Mouse (Mus musculus): ENCODE results near the gene Lag3. TPM values are rescaled to one million over a fixed set of nuclear protein-coding genes. Genes with fewer than 3 reads are reported as not detected.

Gene Lag3
- polyA plus RNA-seq, 1 experiment from 2014 or later = 2.3 TPM

- H3K36me3 ChIP-seq (ENCODE audit: control insufficient read depth, insufficient read depth, low read length) = no peaks in the 10 kb centered on the region; the same call in 1 of the 2 replicates
- H3K9me3 ChIP-seq (ENCODE audit: control insufficient read depth, low read length) = no peaks in the 10 kb centered on the region
- peak within 1 kb of the TSS; percentile 90 for H3K4me2 ChIP-seq (ENCODE audit: low read depth, low read length, severe bottlenecking)
- H3K4me1 ChIP-seq (replicated peaks; ENCODE audit: control insufficient read depth, insufficient read depth, low read length) = peaks cover 23% of the 10 kb centered on the region
- under 1% methylated on average over 85 of the region's 86 CpGs for WGBS
- H3K27me3 ChIP-seq (ENCODE audit: control insufficient read depth, insufficient read depth, low read length) = no peaks in the 10 kb centered on the region; the same call in none of the 2 replicates
- peak; percentile 87 for ATAC-seq (replicated peaks; ENCODE audit: low FRiP score)
- H3K27ac ChIP-seq (ENCODE audit: low read depth, low read length) = peak within 1 kb of the TSS; percentile 88
- DNase-seq (ENCODE audit: low spot score) = peak; percentile 93
- peak within 1 kb of the TSS; percentile 98 for H3K9ac ChIP-seq (ENCODE audit: low read length)
- H3K4me3 ChIP-seq (ENCODE audit: low read depth, low read length) = peak within 1 kb of the TSS; percentile 81
These were observed 54.3 kb downstream of the Lag3 start, which contains the start of gene P3h3 for GRCm38 (mm10) chr6:124856916-124857839. P3h3 (minus strand) TSS chr6:124857752.

DNA sequence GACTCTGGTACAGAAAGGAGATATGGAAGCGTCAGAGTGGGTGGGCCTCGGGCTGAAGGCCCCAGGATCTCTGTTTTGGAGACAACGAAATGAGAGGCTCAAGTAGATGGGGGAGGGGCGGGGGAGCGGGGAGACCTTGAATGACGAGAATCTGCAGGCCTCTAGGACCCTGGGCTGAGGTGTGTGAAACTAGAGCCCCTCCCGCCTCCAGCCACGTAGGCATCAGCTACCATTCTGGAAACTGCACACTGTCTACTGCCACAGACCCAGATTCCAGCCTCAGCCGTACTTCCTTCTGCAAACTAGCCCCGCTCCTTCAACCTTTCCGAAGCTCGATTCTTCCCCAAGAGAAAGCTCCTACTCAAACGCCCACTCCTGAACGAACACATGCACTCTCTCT, 55.2 kb downstream of the Lag3 start:
- H3K27me3 ChIP-seq (ENCODE audit: control insufficient read depth, insufficient read depth, low read length) = no peaks in the 10 kb centered on the region; the same call in none of the 2 replicates
- peaks cover 18% of the 10 kb centered on the region for H3K4me1 ChIP-seq (replicated peaks; ENCODE audit: control insufficient read depth, insufficient read depth, low read length)

GRCm38 (mm10) chr6:124854647-124855046, 56.9 kb downstream of the Lag3 start:
- no peak overlapping the region for H3K9ac ChIP-seq (ENCODE audit: low read length)
- H3K27me3 ChIP-seq (ENCODE audit: control insufficient read depth, insufficient read depth, low read length) = no peaks in the 10 kb centered on the region; the same call in none of the 2 replicates
- H3K9me3 ChIP-seq (ENCODE audit: control insufficient read depth, low read length) = no peaks in the 10 kb centered on the region
- H3K36me3 ChIP-seq (ENCODE audit: control insufficient read depth, insufficient read depth, low read length) = no peaks in the 10 kb centered on the region; the same call in 1 of the 2 replicates
- 81% methylated on average over 12 of the region's 12 CpGs for WGBS
- H3K4me3 ChIP-seq (ENCODE audit: low read depth, low read length) = no peak overlapping the region
- ATAC-seq (replicated peaks; ENCODE audit: low FRiP score) = no peak
- H3K4me1 ChIP-seq (replicated peaks; ENCODE audit: control insufficient read depth, insufficient read depth, low read length) = peaks cover 10% of the 10 kb centered on the region; the same call in 1 of the 2 replicates
- peak; percentile 14 for DNase-seq (ENCODE audit: low spot score)
- H3K4me2 ChIP-seq (ENCODE audit: low read depth, low read length, severe bottlenecking) = no peak overlapping the region
- no peak overlapping the region for H3K27ac ChIP-seq (ENCODE audit: low read depth, low read length)

More for the DNA sequence above, 55.2 kb downstream of the Lag3 start:
- peak overlapping the region; percentile 81 for H3K4me3 ChIP-seq (ENCODE audit: low read depth, low read length)
- H3K9me3 ChIP-seq (ENCODE audit: control insufficient read depth, low read length) = no peaks in the 10 kb centered on the region
- no peaks in the 10 kb centered on the region; the same call in 1 of the 2 replicates for H3K36me3 ChIP-seq (ENCODE audit: control insufficient read depth, insufficient read depth, low read length)
- 5% methylated on average over 13 of the region's 14 CpGs for WGBS
- peak overlapping the region; percentile 90 for H3K4me2 ChIP-seq (ENCODE audit: low read depth, low read length, severe bottlenecking)
- H3K27ac ChIP-seq (ENCODE audit: low read depth, low read length) = no peak overlapping the region
- ATAC-seq (replicated peaks; ENCODE audit: low FRiP score) (peak; percentile 56), DNase-seq (ENCODE audit: low spot score) (peak; percentile 80)
- H3K9ac ChIP-seq (ENCODE audit: low read length) = peak overlapping the region; percentile 98

Other genes starting within 250 kb of the Lag3 start
- 34.3 and 35.5 TPM in 2 replicates for gene Lpcat3, start 248.7 kb downstream of the Lag3 start, polyA plus RNA-seq (2014; fragmentation: Nextera tagmentation; extraction: Ambion mirVana)
- 227 and 228 TPM in 2 replicates for gene Emg1, start 199.5 kb downstream of the Lag3 start, polyA plus RNA-seq (2014; fragmentation: Nextera tagmentation; extraction: Ambion mirVana)
- 376 and 404 TPM in 2 replicates for gene Phb2, start 199.4 kb downstream of the Lag3 start, polyA plus RNA-seq (2014; fragmentation: Nextera tagmentation; extraction: Ambion mirVana)
- gene Ptpn6, start 173.0 kb downstream of the Lag3 start, polyA plus RNA-seq (2014; fragmentation: Nextera tagmentation; extraction: Ambion mirVana) = 4.8 and 4.9 TPM in 2 replicates
- 509 and 514 TPM in 2 replicates for gene Grcc10, start 170.3 kb downstream of the Lag3 start, polyA plus RNA-seq (2014; fragmentation: Nextera tagmentation; extraction: Ambion mirVana)
- gene Gm45234, start 155.7 kb downstream of the Lag3 start, polyA plus RNA-seq (2014; fragmentation: Nextera tagmentation; extraction: Ambion mirVana) = not detected in 2 replicates
- 13.9 and 14.4 TPM in 2 replicates for gene Atn1, start 155.2 kb downstream of the Lag3 start, polyA plus RNA-seq (2014; fragmentation: Nextera tagmentation; extraction: Ambion mirVana)
- gene Eno2, start 142.0 kb downstream of the Lag3 start, polyA plus RNA-seq (2014; fragmentation: Nextera tagmentation; extraction: Ambion mirVana) = 5.8 and 6.0 TPM in 2 replicates
- gene Lrrc23, start 132.0 kb downstream of the Lag3 start, polyA plus RNA-seq (2014; fragmentation: Nextera tagmentation; extraction: Ambion mirVana) = 4.5 and 6.8 TPM in 2 replicates
- 7.5 and 8.4 TPM in 2 replicates for gene Spsb2, start 103.0 kb downstream of the Lag3 start, polyA plus RNA-seq (2014; fragmentation: Nextera tagmentation; extraction: Ambion mirVana)
- gene Tpi1, start 97.4 kb downstream of the Lag3 start, polyA plus RNA-seq (2014; fragmentation: Nextera tagmentation; extraction: Ambion mirVana) = 875 and 885 TPM in 2 replicates
- 182 and 184 TPM in 2 replicates for gene Usp5, start 82.2 kb downstream of the Lag3 start, polyA plus RNA-seq (2014; fragmentation: Nextera tagmentation; extraction: Ambion mirVana)
- 276 and 307 TPM in 2 replicates for gene Cdca3, start 82.2 kb downstream of the Lag3 start, polyA plus RNA-seq (2014; fragmentation: Nextera tagmentation; extraction: Ambion mirVana)
- 0.71 and 1.1 TPM in 2 replicates for gene Gnb3, start 71.4 kb downstream of the Lag3 start, polyA plus RNA-seq (2014; fragmentation: Nextera tagmentation; extraction: Ambion mirVana)
- gene P3h3, start 54.0 kb downstream of the Lag3 start, polyA plus RNA-seq (2014; fragmentation: Nextera tagmentation; extraction: Ambion mirVana) = 17.3 and 17.8 TPM in 2 replicates
- 2.7 and 2.8 TPM in 2 replicates for gene Gpr162, start 47.7 kb downstream of the Lag3 start, polyA plus RNA-seq (2014; fragmentation: Nextera tagmentation; extraction: Ambion mirVana)
- not detected in 2 replicates for gene Cd4, start 23.5 kb downstream of the Lag3 start, polyA plus RNA-seq (2014; fragmentation: Nextera tagmentation; extraction: Ambion mirVana)
- 369 and 455 TPM in 2 replicates for gene Ptms, start 8.4 kb upstream of the Lag3 start, polyA plus RNA-seq (2014; fragmentation: Nextera tagmentation; extraction: Ambion mirVana)
- 450 and 480 TPM in 2 replicates for gene Mlf2, start 19.7 kb upstream of the Lag3 start, polyA plus RNA-seq (2014; fragmentation: Nextera tagmentation; extraction: Ambion mirVana)
- 111 and 122 TPM in 2 replicates for gene Cops7a, start 53.8 kb upstream of the Lag3 start, polyA plus RNA-seq (2014; fragmentation: Nextera tagmentation; extraction: Ambion mirVana)
- gene Pianp, start 85.0 kb upstream of the Lag3 start, polyA plus RNA-seq (2014; fragmentation: Nextera tagmentation; extraction: Ambion mirVana) = 2.5 TPM in 2 replicates
- gene Zfp384, start 97.4 kb upstream of the Lag3 start, polyA plus RNA-seq (2014; fragmentation: Nextera tagmentation; extraction: Ambion mirVana) = 9.0 and 10.2 TPM in 2 replicates
- 126 and 135 TPM in 2 replicates for gene Ing4, start 128.1 kb upstream of the Lag3 start, polyA plus RNA-seq (2014; fragmentation: Nextera tagmentation; extraction: Ambion mirVana)
- gene Acrbp, start 138.0 kb upstream of the Lag3 start, polyA plus RNA-seq (2014; fragmentation: Nextera tagmentation; extraction: Ambion mirVana) = 14.6 and 15.8 TPM in 2 replicates
- 0.21 and 0.36 TPM in 2 replicates for gene Lpar5, start 156.2 kb upstream of the Lag3 start, polyA plus RNA-seq (2014; fragmentation: Nextera tagmentation; extraction: Ambion mirVana)
- gene Chd4, start 184.3 kb upstream of the Lag3 start, polyA plus RNA-seq (2014; fragmentation: Nextera tagmentation; extraction: Ambion mirVana) = 124 and 131 TPM in 2 replicates
- gene Nop2, start 220.2 kb upstream of the Lag3 start, polyA plus RNA-seq (2014; fragmentation: Nextera tagmentation; extraction: Ambion mirVana) = 65.4 and 70.3 TPM in 2 replicates
- gene Iffo1, start 233.5 kb upstream of the Lag3 start, polyA plus RNA-seq (2014; fragmentation: Nextera tagmentation; extraction: Ambion mirVana) = 10.5 and 12.3 TPM in 2 replicates